Mouse (Mus musculus) layer of hippocampus, adult 18-20 months (tissue): ENCODE data around the gene Lingo1. TPM values are rescaled to one million over a fixed set of nuclear protein-coding genes. Genes with fewer than 3 reads are reported as not detected.

ENCODE experiments used
- DNase-seq, 2 experiments: peaks; one replicate each; pipeline ENCODE4 v3.0.0; 2022; ENCODE audit warnings: low spot score in 2 of 2
- total RNA-seq, 2 experiments: library from RNA; stranded (reverse); gene quantifications; 2 replicates each; pipeline ENCODE4 v1.2.3; 2021

Gene Lingo1
- total RNA-seq, 2 experiments from 2014 or later: 261 to 262 TPM

- DNase-seq: peak in 1 of 2 experiments; percentile 43
Observed at GRCm38 (mm10) chr9:56727703-56728684, 68.3 kb downstream of the Lingo1 start.

- peak; percentile 66 to 88 for DNase-seq
Observed at GRCm38 (mm10) chr9:56725814-56726213, 70.5 kb downstream of the Lingo1 start.

GRCm38 (mm10) chr9:56722089-56722825, 74.0 kb downstream of the Lingo1 start:
- no peak for DNase-seq

GRCm38 (mm10) chr9:56718984-56719383, 77.3 kb downstream of the Lingo1 start:
- DNase-seq: no peak

GRCm38 (mm10) chr9:56716565-56716964, 79.7 kb downstream of the Lingo1 start:
- DNase-seq: no peak

- DNase-seq: no peak
Observed at GRCm38 (mm10) chr9:56716066-56716465, 80.2 kb downstream of the Lingo1 start.

- no peak for DNase-seq
Observed at GRCm38 (mm10) chr9:56714391-56714790, 81.9 kb downstream of the Lingo1 start.

GRCm38 (mm10) chr9:56712667-56713369, 83.5 kb downstream of the Lingo1 start:
- peak; percentile 39 to 75 for DNase-seq

GRCm38 (mm10) chr9:56710958-56711357, 85.3 kb downstream of the Lingo1 start:
- no peak for DNase-seq

GRCm38 (mm10) chr9:56706482-56707085, 89.7 kb downstream of the Lingo1 start:
- DNase-seq: no peak

GRCm38 (mm10) chr9:56701394-56701793, 94.9 kb downstream of the Lingo1 start:
- no peak for DNase-seq

- no peak for DNase-seq
Observed at GRCm38 (mm10) chr9:56700866-56701265, 95.4 kb downstream of the Lingo1 start.

- DNase-seq: no peak
Observed at GRCm38 (mm10) chr9:56698715-56699370, 97.4 kb downstream of the Lingo1 start.

- DNase-seq: no peak
Observed at GRCm38 (mm10) chr9:56694079-56694478, 102.2 kb downstream of the Lingo1 start.

GRCm38 (mm10) chr9:56691226-56691625, 105.0 kb downstream of the Lingo1 start:
- DNase-seq: no peak

- DNase-seq: no peak
Observed at GRCm38 (mm10) chr9:56690679-56691078, 105.6 kb downstream of the Lingo1 start.

GRCm38 (mm10) chr9:56687490-56687889, 108.8 kb downstream of the Lingo1 start:
- no peak for DNase-seq

GRCm38 (mm10) chr9:56687145-56687477, 109.2 kb downstream of the Lingo1 start:
- no peak for DNase-seq

- peak; percentile 67 to 73 for DNase-seq
Observed at GRCm38 (mm10) chr9:56686339-56687144, 109.7 kb downstream of the Lingo1 start.

GRCm38 (mm10) chr9:56682826-56683225, 113.4 kb downstream of the Lingo1 start:
- no peak for DNase-seq
